Mouse (Mus musculus) midbrain, postnatal 0 days (tissue): ENCODE data around the gene Cmtm8. TPM values are rescaled to one million over a fixed set of nuclear protein-coding genes. Genes with fewer than 3 reads are reported as not detected.

ENCODE experiments used
- ATAC-seq: fragments of 200-750 bp; cut with Nextera tagmentation; 2 replicates; pipeline ENCODE4 v1.8.0; 2017; ENCODE audit warnings: moderate number of reproducible peaks, mild to moderate bottlenecking, moderate TSS enrichment, moderate library complexity; ENCODE audit not compliant: low FRiP score
- DNase-seq: peaks from one replicate; pipeline ENCODE4 v3.0.0-alpha.2; 2015; ENCODE audit warnings: low spot score
- H3K27ac ChIP-seq: fragments of 300-500 bp; sonication (generic); 2 replicates; pipeline ENCODE4 v1.5.1; 2014; ENCODE audit warnings: low read depth, mild to moderate bottlenecking, low read length, mixed read lengths
- H3K27me3 ChIP-seq: fragments of 300-500 bp; sonication (generic); 2 replicates; pipeline ENCODE4 v1.6.1; 2014; ENCODE audit warnings: low read length, control low read depth, mixed read lengths; ENCODE audit not compliant: insufficient read depth
- H3K36me3 ChIP-seq: fragments of 300-500 bp; sonication (generic); 2 replicates; pipeline ENCODE4 v1.6.1; 2014; ENCODE audit warnings: low read length, control low read depth, mixed read lengths; ENCODE audit not compliant: insufficient read depth
- H3K4me1 ChIP-seq: fragments of 300-500 bp; sonication (generic); 2 replicates; pipeline ENCODE4 v1.6.1; 2014; ENCODE audit warnings: mild to moderate bottlenecking, control low read depth, antibody characterized with exemption, low read length, mixed read lengths; ENCODE audit not compliant: insufficient read depth
- H3K4me2 ChIP-seq: fragments of 300-500 bp; sonication (generic); 2 replicates; pipeline ENCODE4 v1.6.1; 2014; ENCODE audit warnings: low read depth, mild to moderate bottlenecking, low read length, mixed read lengths; ENCODE audit not compliant: poor library complexity, severe bottlenecking
- H3K4me3 ChIP-seq: fragments of 300-500 bp; sonication (generic); 2 replicates; pipeline ENCODE4 v1.5.1; 2014; ENCODE audit warnings: low read depth, mild to moderate bottlenecking, low read length, moderate library complexity
- H3K9ac ChIP-seq: fragments of 300-500 bp; sonication (generic); replicated peaks from 2 replicates; pipeline ENCODE4 v1.6.1; 2014; ENCODE audit warnings: mild to moderate bottlenecking, low read length, moderate library complexity, mixed read lengths; ENCODE audit not compliant: poor library complexity, severe bottlenecking
- H3K9me3 ChIP-seq: fragments of 300-500 bp; sonication (generic); 2 replicates; pipeline ENCODE4 v1.6.1; 2016; ENCODE audit warnings: low read length, control low read depth
- CTCF ChIP-seq: IDR thresholded peaks from 2 replicates; pipeline ENCODE4 v1.5.1; 2016; ENCODE audit warnings: antibody characterized with exemption, mild to moderate bottlenecking
- WGBS: fragments of 180-500 bp; shearing (Covaris S2); extraction: QIAGEN DNeasy Blood & Tissue Kit; methylation state at CpG from one replicate; pipeline ENCODE4 v1.1.7; 2014; 5-methylcytosine and 5-hydroxymethylcytosine counted together
- polyA plus RNA-seq: library from polyadenylated mRNA; unstranded; fragments of >200 nt; fragmentation: Nextera tagmentation; extraction: Ambion mirVana; gene quantifications from 2 replicates; pipeline ENCODE4 v1.2.1, GENCODE M21; 2015
- total RNA-seq: library from RNA; depleted of rRNA; stranded (reverse); fragments of >200 nt; gene quantifications from 2 replicates; pipeline ENCODE4 v1.2.3, GENCODE M21; 2014

The Cmtm8 gene
- total and polyA plus RNA-seq, 2 experiments from 2014 or later = 1.1 to 6.4 TPM

GRCm38 (mm10) chr9:114763341-114763740 lies 80.6 kb downstream of the Cmtm8 start:
- H3K27me3 ChIP-seq = no peaks in the 10 kb centered on the region
- ATAC-seq (no peak), DNase-seq (peak; percentile 62)
- no peaks in the 10 kb centered on the region for H3K4me1 ChIP-seq
- H3K36me3 ChIP-seq = no peaks in the 10 kb centered on the region
- H3K4me2 ChIP-seq = no peak overlapping the region
- H3K9me3 ChIP-seq = no peaks in the 10 kb centered on the region
- no peak overlapping the region for H3K9ac ChIP-seq
- H3K27ac ChIP-seq = no peak overlapping the region
- 62% methylated on average over 13 of the region's 13 CpGs for WGBS
- H3K4me3 ChIP-seq = no peak overlapping the region
- peak; percentile 66 for TF ChIP-seq CTCF

GRCm38 (mm10) chr9:114761848-114762247 lies 82.1 kb downstream of the Cmtm8 start:
- no peak for ATAC-seq
- Histone ChIP-seq H3K27ac (no peak overlapping the region), H3K9ac (no peak overlapping the region), H3K4me3 (no peak overlapping the region), H3K9me3 (no peaks in the 10 kb centered on the region), H3K4me2 (no peak overlapping the region), H3K36me3 (no peaks in the 10 kb centered on the region), H3K27me3 (no peaks in the 10 kb centered on the region), H3K4me1 (no peaks in the 10 kb centered on the region)
- 83% methylated on average over 11 of the region's 11 CpGs for WGBS
- DNase-seq = no peak
- no peak for TF ChIP-seq CTCF

GRCm38 (mm10) chr9:114760353-114760752 lies 83.6 kb downstream of the Cmtm8 start:
- Histone ChIP-seq H3K4me2 (no peak overlapping the region), H3K27ac (no peak overlapping the region), H3K4me1 (no peaks in the 10 kb centered on the region), H3K9me3 (no peaks in the 10 kb centered on the region), H3K4me3 (no peak overlapping the region), H3K36me3 (no peaks in the 10 kb centered on the region), H3K9ac (no peak overlapping the region), H3K27me3 (no peaks in the 10 kb centered on the region)
- TF ChIP-seq CTCF = no peak
- ATAC-seq = no peak
- WGBS = 85% methylated on average over 5 of the region's 5 CpGs
- no peak for DNase-seq

- DNase-seq (no peak), ATAC-seq (no peak)
- no peak for TF ChIP-seq CTCF
- Histone ChIP-seq H3K9ac (no peak overlapping the region), H3K27me3 (no peaks in the 10 kb centered on the region), H3K4me2 (no peak overlapping the region), H3K36me3 (no peaks in the 10 kb centered on the region), H3K27ac (no peak overlapping the region), H3K9me3 (no peaks in the 10 kb centered on the region), H3K4me3 (no peak overlapping the region), H3K4me1 (no peaks in the 10 kb centered on the region)
- 70% methylated on average over 4 of the region's 4 CpGs for WGBS
These were observed 84.1 kb downstream of the Cmtm8 start for GRCm38 (mm10) chr9:114759886-114760285.

- DNase-seq = no peak
- TF ChIP-seq CTCF = no peak
- no peak overlapping the region for H3K27ac ChIP-seq
- H3K4me1 ChIP-seq = no peaks in the 10 kb centered on the region
- no peaks in the 10 kb centered on the region for H3K36me3 ChIP-seq
- H3K9ac ChIP-seq = no peak overlapping the region
- H3K27me3 ChIP-seq = no peaks in the 10 kb centered on the region
- no peaks in the 10 kb centered on the region for H3K9me3 ChIP-seq
- ATAC-seq = no peak
- 88% methylated on average over 5 of the region's 5 CpGs for WGBS
- no peak overlapping the region for H3K4me2 ChIP-seq
- H3K4me3 ChIP-seq = no peak overlapping the region
These were observed 85.2 kb downstream of the Cmtm8 start for GRCm38 (mm10) chr9:114758801-114759200.

- H3K27me3 ChIP-seq = no peaks in the 10 kb centered on the region
- DNase-seq (no peak), ATAC-seq (no peak)
- H3K9ac ChIP-seq = no peak overlapping the region
- 85% methylated on average over 7 of the region's 7 CpGs for WGBS
- TF ChIP-seq CTCF = no peak
- H3K4me1 ChIP-seq = no peaks in the 10 kb centered on the region
- no peaks in the 10 kb centered on the region for H3K36me3 ChIP-seq
- no peak overlapping the region for H3K4me3 ChIP-seq
- no peak overlapping the region for H3K27ac ChIP-seq
- H3K9me3 ChIP-seq = no peaks in the 10 kb centered on the region
- H3K4me2 ChIP-seq = no peak overlapping the region
These were observed 85.7 kb downstream of the Cmtm8 start for GRCm38 (mm10) chr9:114758272-114758671.
